Mouse (Mus musculus) lung, adult 2 months (tissue): ENCODE data around the gene Hist1h3b.

ENCODE experiments used
- CTCF ChIP-seq: fragments of 200-500 bp; IDR thresholded peaks from 2 replicates; pipeline ENCODE4 v1.5.1; 2011; ENCODE audit warnings: mild to moderate bottlenecking, low read length, control low read depth; ENCODE audit not compliant: insufficient read depth
- POLR2A ChIP-seq: fragments of 200-500 bp; IDR thresholded peaks from 2 replicates; pipeline ENCODE4 v1.6.1; 2011; ENCODE audit warnings: low read depth, mild to moderate bottlenecking, control low read depth, low read length, borderline replicate concordance; ENCODE audit errors: extremely low read depth

DNA sequence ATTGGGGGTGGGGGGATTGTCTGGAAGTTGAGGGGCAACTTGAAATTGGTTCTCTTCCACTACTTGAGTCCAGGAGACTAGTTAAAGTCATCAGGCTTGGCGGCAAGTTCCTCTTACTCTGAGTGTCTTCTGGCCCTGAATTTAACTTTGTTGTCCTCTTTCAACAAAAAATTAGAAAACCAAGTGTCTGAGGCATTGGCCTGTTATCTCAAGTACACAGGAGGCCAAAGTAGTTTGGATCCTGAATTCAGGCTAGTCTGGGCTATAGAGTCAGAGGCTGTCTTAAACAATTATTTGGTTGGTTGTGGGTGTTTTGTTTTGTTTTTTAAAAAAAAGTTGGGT is 13.1 kb downstream of the Hist1h3b start:
- TF ChIP-seq POLR2A, result no peak
- TF ChIP-seq CTCF, result no peak
